Mouse (Mus musculus): Measurements from ENCODE around the gene St8sia1. TPM values are rescaled to one million over a fixed set of nuclear protein-coding genes. Genes with fewer than 3 reads are reported as not detected.

Gene St8sia1
- polyA plus RNA-seq, 1 experiment from 2014 or later, result 0.98 TPM

DNA sequence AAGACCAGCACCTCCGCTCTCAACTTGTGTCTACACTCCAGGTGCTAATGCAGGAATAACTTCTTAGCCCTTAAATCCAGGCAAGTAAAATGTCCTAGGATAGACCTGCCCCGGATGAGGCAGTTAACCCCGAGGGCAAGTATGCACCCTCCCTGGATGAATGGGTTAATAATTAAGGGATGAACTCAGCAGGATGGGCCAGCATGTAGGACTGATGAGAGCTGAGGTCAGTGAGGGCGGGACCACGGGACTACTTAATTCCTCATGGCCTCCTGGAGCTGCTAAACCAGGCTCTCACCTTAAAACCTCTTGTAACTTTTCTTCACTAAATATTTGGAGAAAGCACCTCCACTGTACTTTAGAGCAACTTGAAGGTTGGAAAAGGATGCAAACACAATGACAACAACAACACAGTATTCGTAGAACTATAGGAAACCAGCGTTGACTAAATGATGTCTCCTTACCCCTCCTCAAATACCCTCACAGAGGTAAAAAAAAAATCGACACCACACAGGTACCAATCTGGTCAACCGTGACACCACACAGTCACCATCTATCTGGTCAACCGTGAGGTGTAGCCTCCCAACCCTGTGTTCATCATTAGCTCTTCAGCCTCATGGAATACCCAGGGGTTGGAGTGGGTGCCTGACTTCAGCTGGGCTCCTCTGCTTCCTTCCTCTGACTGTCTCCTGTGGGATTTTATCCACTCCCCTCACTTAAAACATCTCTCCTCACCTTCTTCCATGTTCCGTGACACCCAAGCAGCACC is 90.3 kb downstream of the St8sia1 start:
- Histone ChIP-seq H3K4me2 (replicated peaks) (no peak overlapping the region), H3K9ac (no peak overlapping the region), H3K36me3 (no peaks in the 10 kb centered on the region), H3K4me1 (peaks cover 11% of the 10 kb centered on the region; the same call in 1 of the 2 replicates), H3K27me3 (no peaks in the 10 kb centered on the region), H3K4me3 (replicated peaks) (no peak overlapping the region), H3K27ac (replicated peaks) (no peak overlapping the region), H3K9me3 (replicated peaks) (no peaks in the 10 kb centered on the region)
- ATAC-seq (ENCODE audit: insufficient number of reproducible peaks, low FRiP score, low TSS enrichment, low read depth), result no peak
- WGBS, result 78% methylated on average over 11 of the region's 11 CpGs

DNA sequence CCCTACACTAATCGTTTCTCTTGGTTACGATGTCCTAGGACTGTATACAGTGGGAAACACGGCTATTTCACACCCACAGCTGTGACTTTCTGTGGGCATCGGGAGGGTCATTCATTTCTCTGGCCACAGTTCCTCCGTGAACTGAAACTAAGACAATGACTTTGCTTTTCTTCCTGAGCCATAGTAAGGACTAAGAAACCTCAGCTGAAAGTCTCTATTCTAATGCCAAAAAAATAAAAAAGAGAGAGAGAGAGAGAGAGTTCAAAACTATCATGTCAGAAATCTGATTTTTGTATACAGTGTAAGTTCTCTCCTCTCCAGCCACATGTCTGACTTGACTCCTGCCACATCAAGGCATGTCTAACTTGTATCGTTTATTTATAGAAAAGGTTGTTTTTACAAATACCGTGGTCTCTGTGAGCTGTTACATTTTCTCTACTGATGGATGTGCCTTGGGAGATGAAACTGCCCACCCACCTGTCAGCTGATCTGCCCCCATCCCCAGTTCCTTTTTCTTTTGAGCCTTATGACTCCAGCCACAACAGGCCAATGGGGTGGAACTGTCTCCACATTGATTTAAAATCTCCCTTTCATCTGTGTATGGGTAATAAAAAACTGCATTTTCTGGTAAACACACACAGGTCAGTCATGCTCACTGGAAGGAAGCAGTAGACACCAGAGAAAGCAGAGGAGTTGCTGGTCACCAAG is 94.4 kb downstream of the St8sia1 start:
- 64% methylated on average over 7 of the region's 7 CpGs for WGBS
- Histone ChIP-seq H3K36me3 (no peaks in the 10 kb centered on the region), H3K4me1 (0 out of 2 replicates have a peak, but pooled peaks cover 5% of the 10 kb centered on the region), H3K27me3 (no peaks in the 10 kb centered on the region), H3K27ac (replicated peaks) (no peak overlapping the region), H3K9ac (no peak overlapping the region), H3K4me3 (replicated peaks) (no peak overlapping the region), H3K4me2 (replicated peaks) (no peak overlapping the region), H3K9me3 (replicated peaks) (no peaks in the 10 kb centered on the region)
- ATAC-seq (ENCODE audit: insufficient number of reproducible peaks, low FRiP score, low TSS enrichment, low read depth), result no peak

DNA sequence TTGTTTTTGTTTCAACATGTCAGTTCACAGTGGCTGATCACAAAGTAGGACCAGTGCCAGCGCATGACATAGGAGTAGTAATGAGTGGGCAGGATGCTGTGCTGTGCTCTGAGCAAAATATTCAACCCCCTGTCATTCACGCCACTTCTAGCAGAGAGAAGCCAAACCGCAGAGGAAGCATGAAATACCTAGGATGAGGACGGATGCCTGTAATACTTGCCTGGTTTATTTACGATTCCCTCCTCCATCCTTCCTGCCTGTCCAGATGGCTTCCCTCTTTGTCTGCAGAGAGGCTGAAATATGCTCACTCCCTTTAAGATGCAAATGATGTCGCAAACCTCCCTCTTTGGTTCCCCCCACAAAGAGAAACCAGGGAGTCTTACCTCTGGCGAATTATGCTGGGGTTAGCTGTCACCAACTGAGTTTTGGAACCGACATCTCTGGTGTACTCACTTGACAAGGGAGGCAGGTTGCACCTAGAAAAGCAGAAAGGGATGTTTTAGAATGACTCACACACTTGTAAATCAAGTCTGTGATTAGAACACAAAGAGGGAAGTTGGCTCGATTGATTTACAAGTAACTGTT is 96.7 kb downstream of the St8sia1 start:
- H3K4me3 ChIP-seq (replicated peaks), result no peak overlapping the region
- no peak overlapping the region for H3K9ac ChIP-seq
- H3K27ac ChIP-seq (replicated peaks), result peak overlapping the region; percentile 19; the same call in 1 of the 2 replicates
- no peaks in the 10 kb centered on the region for H3K27me3 ChIP-seq
- peak; percentile 69 for ATAC-seq (ENCODE audit: insufficient number of reproducible peaks, low FRiP score, low TSS enrichment, low read depth)
- no peaks in the 10 kb centered on the region for H3K9me3 ChIP-seq (replicated peaks)
- WGBS, result 18% methylated on average over 9 of the region's 9 CpGs
- peak overlapping the region; percentile 8; the same call in 1 of the 2 replicates for H3K4me2 ChIP-seq (replicated peaks)
- 0 out of 2 replicates have a peak, but pooled peaks cover 5% of the 10 kb centered on the region for H3K4me1 ChIP-seq
- H3K36me3 ChIP-seq, result no peaks in the 10 kb centered on the region

DNA sequence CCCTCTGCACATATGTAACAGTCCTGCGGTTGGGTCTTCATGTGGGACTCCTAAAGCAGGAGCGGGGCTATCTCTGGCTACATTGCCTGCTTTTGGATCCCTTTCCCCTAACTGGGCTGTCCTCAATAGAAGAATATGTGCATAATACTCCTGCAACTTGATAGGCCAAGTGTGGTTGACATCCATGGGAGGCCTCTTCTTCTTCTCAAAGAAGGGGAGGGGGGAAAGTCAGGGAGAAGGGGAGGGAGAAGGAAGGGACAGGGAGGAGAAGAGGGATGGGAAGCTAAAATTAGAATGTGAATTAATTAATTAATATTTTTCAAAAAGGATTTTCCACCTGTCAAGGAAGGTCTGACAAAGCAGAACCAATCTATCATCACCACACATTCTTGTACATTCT is 97.2 kb downstream of the St8sia1 start:
- H3K4me1 ChIP-seq, result 0 out of 2 replicates have a peak, but pooled peaks cover 5% of the 10 kb centered on the region
- no peak overlapping the region for H3K4me3 ChIP-seq (replicated peaks)
- H3K4me2 ChIP-seq (replicated peaks), result no peak overlapping the region
- H3K36me3 ChIP-seq, result no peaks in the 10 kb centered on the region
- H3K9me3 ChIP-seq (replicated peaks), result no peaks in the 10 kb centered on the region
- H3K27me3 ChIP-seq, result no peaks in the 10 kb centered on the region
- ATAC-seq (ENCODE audit: insufficient number of reproducible peaks, low FRiP score, low TSS enrichment, low read depth), result 0 out of 2 replicates have a peak, but pooled peaks have one; percentile 2
- no peak overlapping the region for H3K9ac ChIP-seq
- H3K27ac ChIP-seq (replicated peaks), result 0 out of 2 replicates have a peak overlapping the region, but pooled peaks have one; percentile 19
- WGBS, result 98% methylated on average over 2 of the region's 2 CpGs

DNA sequence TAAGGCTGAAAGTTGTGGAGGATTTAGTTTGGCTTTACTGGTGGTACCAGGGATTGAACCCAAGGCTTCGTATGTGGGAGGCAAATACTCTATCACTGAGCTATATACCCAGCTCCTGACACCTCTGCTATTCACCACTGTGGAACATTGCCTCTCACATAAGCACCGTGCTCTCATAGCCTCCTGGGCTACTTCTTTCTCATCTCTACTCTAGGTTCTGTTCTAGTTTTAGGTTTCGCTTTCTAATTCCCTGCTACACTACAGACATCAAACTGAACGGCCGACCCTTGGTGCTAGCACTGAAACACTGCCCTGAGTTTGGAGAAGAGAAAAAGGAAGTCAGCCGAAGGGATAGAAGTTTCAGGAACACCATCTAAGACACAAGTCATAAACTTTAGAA is 99.1 kb downstream of the St8sia1 start:
- Histone ChIP-seq H3K27me3 (no peaks in the 10 kb centered on the region), H3K9me3 (replicated peaks) (no peaks in the 10 kb centered on the region), H3K4me1 (0 out of 2 replicates have a peak, but pooled peaks cover 5% of the 10 kb centered on the region), H3K4me3 (replicated peaks) (no peak overlapping the region), H3K27ac (replicated peaks) (no peak overlapping the region), H3K36me3 (no peaks in the 10 kb centered on the region), H3K9ac (no peak overlapping the region), H3K4me2 (replicated peaks) (no peak overlapping the region)
- no peak for ATAC-seq (ENCODE audit: insufficient number of reproducible peaks, low FRiP score, low TSS enrichment, low read depth)
- WGBS, result 87% methylated on average over 6 of the region's 6 CpGs

DNA sequence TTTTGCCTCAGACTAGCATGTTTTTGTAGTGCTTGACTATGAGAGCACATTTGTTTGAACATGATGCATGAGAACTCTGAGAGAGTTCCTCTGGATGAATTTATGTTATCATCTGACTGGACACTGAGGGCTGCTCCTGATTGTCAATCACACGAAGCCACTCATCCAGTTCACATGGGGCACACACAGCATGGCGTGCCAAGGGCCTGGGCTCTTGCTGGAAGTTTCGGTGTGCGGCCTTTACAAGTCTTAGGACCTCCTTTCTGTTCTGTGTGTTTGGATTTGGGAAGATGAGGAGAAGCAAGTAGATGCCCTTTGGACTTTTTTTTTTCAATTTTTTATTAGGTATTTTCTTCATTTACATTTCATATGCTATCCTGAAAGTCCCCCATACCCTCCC is 100.4 kb downstream of the St8sia1 start:
- H3K4me2 ChIP-seq (replicated peaks), result no peak overlapping the region
- H3K9me3 ChIP-seq (replicated peaks), result no peaks in the 10 kb centered on the region
- ATAC-seq (ENCODE audit: insufficient number of reproducible peaks, low FRiP score, low TSS enrichment, low read depth), result no peak
- no peak overlapping the region for H3K9ac ChIP-seq
- no peak overlapping the region for H3K4me3 ChIP-seq (replicated peaks)
- no peaks in the 10 kb centered on the region for H3K27me3 ChIP-seq
- H3K4me1 ChIP-seq, result 0 out of 2 replicates have a peak, but pooled peaks cover 5% of the 10 kb centered on the region
- H3K36me3 ChIP-seq, result no peaks in the 10 kb centered on the region
- 90% methylated on average over 4 of the region's 4 CpGs for WGBS
- H3K27ac ChIP-seq (replicated peaks), result no peak overlapping the region

DNA sequence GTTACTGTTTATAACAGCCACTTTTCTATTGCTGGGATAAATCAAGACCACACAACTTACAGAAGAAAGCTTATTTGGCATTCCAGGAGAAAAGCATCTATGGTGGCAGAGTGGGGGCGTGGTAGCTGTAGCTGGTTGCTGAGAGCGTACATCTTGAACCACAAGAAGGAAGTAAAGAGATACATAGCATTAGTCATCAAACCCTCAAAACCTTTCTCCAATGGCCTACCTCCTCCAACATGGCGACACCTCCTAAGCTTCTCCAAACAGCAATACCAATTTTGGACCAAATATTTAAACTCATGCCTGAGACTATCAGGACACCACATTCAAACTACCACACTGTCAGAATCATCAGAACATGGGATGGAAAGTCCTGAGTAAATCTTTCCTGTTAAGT is 102.0 kb downstream of the St8sia1 start:
- Histone ChIP-seq H3K4me1 (0 out of 2 replicates have a peak, but pooled peaks cover under 1% of the 10 kb centered on the region), H3K9ac (no peak overlapping the region), H3K9me3 (replicated peaks) (no peaks in the 10 kb centered on the region), H3K4me2 (replicated peaks) (no peak overlapping the region), H3K36me3 (no peaks in the 10 kb centered on the region), H3K27me3 (no peaks in the 10 kb centered on the region), H3K27ac (replicated peaks) (no peak overlapping the region), H3K4me3 (replicated peaks) (no peak overlapping the region)
- 80% methylated on average over 3 of the region's 3 CpGs for WGBS
- ATAC-seq (ENCODE audit: insufficient number of reproducible peaks, low FRiP score, low TSS enrichment, low read depth), result no peak

DNA sequence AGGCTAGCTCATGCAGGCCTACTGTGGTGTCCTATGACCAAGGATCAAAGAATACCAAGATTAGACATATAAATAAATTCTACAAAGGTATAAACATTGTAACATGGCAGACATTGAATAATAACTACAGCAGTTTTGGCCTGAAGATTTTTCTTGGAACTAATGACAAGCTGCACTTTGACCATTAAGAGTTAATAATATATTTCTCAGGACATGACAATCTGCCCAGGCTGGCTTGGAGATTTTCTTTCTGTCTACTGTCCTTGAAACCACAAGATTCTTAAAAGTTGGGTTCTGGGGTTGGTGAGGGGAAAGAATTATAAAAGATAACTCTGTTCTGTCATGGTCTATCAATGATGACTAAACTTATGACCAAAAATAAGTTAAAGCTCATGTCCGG is 103.9 kb downstream of the St8sia1 start:
- Histone ChIP-seq H3K9ac (no peak overlapping the region), H3K27ac (replicated peaks) (no peak overlapping the region), H3K4me2 (replicated peaks) (no peak overlapping the region), H3K4me1 (no peaks in the 10 kb centered on the region), H3K9me3 (replicated peaks) (no peaks in the 10 kb centered on the region), H3K36me3 (no peaks in the 10 kb centered on the region), H3K27me3 (no peaks in the 10 kb centered on the region), H3K4me3 (replicated peaks) (no peak overlapping the region)
- ATAC-seq (ENCODE audit: insufficient number of reproducible peaks, low FRiP score, low TSS enrichment, low read depth), result no peak
- 95% methylated on average over 1 of the region's 1 CpGs for WGBS

DNA sequence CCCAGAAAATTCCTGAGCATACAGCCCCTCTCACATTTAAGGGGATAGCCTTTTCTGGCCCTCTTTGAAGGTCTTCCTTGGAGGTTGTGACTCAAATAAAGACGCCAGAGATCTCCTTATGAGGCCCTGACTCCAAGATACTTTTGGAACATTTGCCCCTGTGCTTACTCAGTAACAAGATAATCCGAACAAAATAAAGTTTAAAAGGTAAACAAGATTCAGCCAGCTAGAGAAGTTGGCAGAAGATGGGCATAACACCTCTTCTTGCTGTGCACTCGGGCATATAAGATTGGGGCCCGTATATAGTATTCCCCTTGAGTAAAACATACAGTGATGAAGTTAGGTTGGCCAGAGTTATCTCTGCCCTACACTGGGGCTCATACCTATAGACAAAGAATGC is 104.3 kb downstream of the St8sia1 start:
- no peak overlapping the region for H3K4me3 ChIP-seq (replicated peaks)
- WGBS, result 88% methylated on average over 4 of the region's 4 CpGs
- H3K9me3 ChIP-seq (replicated peaks), result no peaks in the 10 kb centered on the region
- H3K27me3 ChIP-seq, result no peaks in the 10 kb centered on the region
- no peak for ATAC-seq (ENCODE audit: insufficient number of reproducible peaks, low FRiP score, low TSS enrichment, low read depth)
- no peak overlapping the region for H3K9ac ChIP-seq
- no peak overlapping the region for H3K27ac ChIP-seq (replicated peaks)
- no peaks in the 10 kb centered on the region for H3K4me1 ChIP-seq
- H3K36me3 ChIP-seq, result no peaks in the 10 kb centered on the region
- H3K4me2 ChIP-seq (replicated peaks), result no peak overlapping the region

DNA sequence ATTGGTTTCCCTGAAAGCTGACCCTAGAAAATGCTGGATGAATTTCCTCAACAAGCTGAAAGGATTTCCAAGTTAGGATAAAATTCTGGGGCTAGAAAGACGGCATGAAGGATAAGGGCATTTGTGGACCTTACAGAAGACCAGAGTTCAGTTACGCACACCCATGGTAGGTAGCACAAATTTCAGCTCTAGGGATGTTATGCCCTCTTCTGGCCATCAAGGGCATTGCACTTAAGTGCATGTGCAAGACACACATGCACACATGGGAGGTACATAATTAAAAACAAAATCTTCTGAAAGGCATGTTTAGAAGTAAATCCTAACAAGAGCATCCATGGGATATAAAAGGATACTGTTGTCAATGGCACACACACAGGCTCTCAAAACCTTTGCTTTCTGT is 105.3 kb downstream of the St8sia1 start:
- no peak for ATAC-seq (ENCODE audit: insufficient number of reproducible peaks, low FRiP score, low TSS enrichment, low read depth)
- no peaks in the 10 kb centered on the region for H3K9me3 ChIP-seq (replicated peaks)
- no peak overlapping the region for H3K9ac ChIP-seq
- H3K4me2 ChIP-seq (replicated peaks), result no peak overlapping the region
- no peaks in the 10 kb centered on the region for H3K36me3 ChIP-seq
- no peaks in the 10 kb centered on the region for H3K27me3 ChIP-seq
- 87% methylated on average over 2 of the region's 2 CpGs for WGBS
- no peak overlapping the region for H3K27ac ChIP-seq (replicated peaks)
- no peak overlapping the region for H3K4me3 ChIP-seq (replicated peaks)
- H3K4me1 ChIP-seq, result no peaks in the 10 kb centered on the region

DNA sequence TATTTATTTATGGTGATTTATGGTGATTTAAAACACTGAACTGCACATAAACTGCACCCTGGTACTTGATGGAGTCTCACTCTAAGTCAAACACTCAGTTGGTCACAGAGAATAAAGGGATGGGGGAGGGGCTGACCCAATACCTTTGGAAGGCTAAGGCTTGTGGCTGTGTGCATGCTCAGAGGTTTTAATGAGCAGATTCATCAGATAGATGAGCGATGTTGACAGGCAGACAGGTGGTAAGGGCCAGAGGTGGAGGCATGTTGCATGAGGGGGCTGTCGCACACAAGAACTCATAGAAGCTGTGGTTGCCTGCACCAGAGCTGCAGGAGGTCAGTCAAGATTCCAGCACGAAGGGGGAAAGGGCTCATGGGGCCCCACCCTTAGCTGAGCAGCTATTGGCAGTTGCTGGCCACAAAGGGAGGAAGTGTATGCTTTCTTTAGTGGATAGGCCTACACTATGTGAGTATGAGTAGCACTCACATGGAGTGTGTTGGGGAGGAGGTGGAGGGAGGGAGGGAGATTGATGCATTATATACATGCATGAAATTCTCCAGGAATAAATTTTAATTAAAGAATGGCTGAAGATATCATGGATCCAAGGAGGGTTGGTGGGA is 107.9 kb downstream of the St8sia1 start:
- H3K27me3 ChIP-seq, result no peaks in the 10 kb centered on the region
- no peak for ATAC-seq (ENCODE audit: insufficient number of reproducible peaks, low FRiP score, low TSS enrichment, low read depth)
- no peak overlapping the region for H3K4me3 ChIP-seq (replicated peaks)
- no peak overlapping the region for H3K4me2 ChIP-seq (replicated peaks)
- no peaks in the 10 kb centered on the region for H3K4me1 ChIP-seq
- no peaks in the 10 kb centered on the region for H3K9me3 ChIP-seq (replicated peaks)
- H3K9ac ChIP-seq, result no peak overlapping the region
- WGBS, result 74% methylated on average over 3 of the region's 3 CpGs
- no peak overlapping the region for H3K27ac ChIP-seq (replicated peaks)
- no peaks in the 10 kb centered on the region for H3K36me3 ChIP-seq

All from embryonic facial prominence, embryonic 15.5 days (tissue).